Mouse (Mus musculus) hindbrain, postnatal 0 days (tissue): ENCODE measurements around the gene Fkbp5. TPM values are rescaled to one million over a fixed set of nuclear protein-coding genes. Genes with fewer than 3 reads are reported as not detected.

Source experiments
- ATAC-seq: fragments of 200-750 bp; cut with Nextera tagmentation; 2 replicates; pipeline ENCODE4 v1.8.0; 2017; ENCODE audit warnings: mild to moderate bottlenecking, moderate TSS enrichment, moderate library complexity
- DNase-seq: peaks from one replicate; pipeline ENCODE4 v3.0.0-alpha.2; 2015; ENCODE audit warnings: low spot score
- H3K27ac ChIP-seq: fragments of 300-500 bp; sonication (generic); 2 replicates; pipeline ENCODE4 v1.5.1; 2014; ENCODE audit warnings: mild to moderate bottlenecking
- H3K27me3 ChIP-seq: fragments of 300-500 bp; sonication (generic); 2 replicates; pipeline ENCODE4 v1.6.1; 2014; ENCODE audit warnings: low read length, mixed read lengths; ENCODE audit not compliant: insufficient read depth
- H3K36me3 ChIP-seq: fragments of 300-500 bp; sonication (generic); 2 replicates; pipeline ENCODE4 v1.6.1; 2014; ENCODE audit warnings: low read length, mixed read lengths; ENCODE audit not compliant: insufficient read depth
- H3K4me1 ChIP-seq: fragments of 300-500 bp; sonication (generic); 2 replicates; pipeline ENCODE4 v1.6.1; 2014; ENCODE audit warnings: antibody characterized with exemption, low read length, mixed read lengths; ENCODE audit not compliant: insufficient read depth
- H3K4me2 ChIP-seq: fragments of 300-500 bp; sonication (generic); 2 replicates; pipeline ENCODE4 v1.6.1; 2014; ENCODE audit warnings: low read depth, mild to moderate bottlenecking, low read length, moderate library complexity, mixed read lengths
- H3K4me3 ChIP-seq: fragments of 300-500 bp; sonication (generic); 2 replicates; pipeline ENCODE4 v1.5.1; 2014; ENCODE audit warnings: low read length
- H3K9ac ChIP-seq: fragments of 300-500 bp; sonication (generic); replicated peaks from 2 replicates; pipeline ENCODE4 v1.6.1; 2014; ENCODE audit warnings: mild to moderate bottlenecking, low read length, moderate library complexity, mixed read lengths
- H3K9me3 ChIP-seq: fragments of 300-500 bp; sonication (generic); 2 replicates; pipeline ENCODE4 v1.6.1; 2016; ENCODE audit warnings: low read length, mixed read lengths
- CTCF ChIP-seq: IDR thresholded peaks from 2 replicates; pipeline ENCODE4 v1.5.1; 2016; ENCODE audit warnings: antibody characterized with exemption, control low read depth, low read depth
- WGBS: fragments of 180-500 bp; shearing (Covaris S2); extraction: QIAGEN DNeasy Blood & Tissue Kit; methylation state at CpG from one replicate; pipeline ENCODE4 v1.1.7; 2014; 5-methylcytosine and 5-hydroxymethylcytosine counted together
- polyA plus RNA-seq: library from polyadenylated mRNA; unstranded; fragments of >200 nt; fragmentation: Nextera tagmentation; extraction: Ambion mirVana; gene quantifications from 2 replicates; pipeline ENCODE4 v1.2.1, GENCODE M21; 2015
- total RNA-seq: library from RNA; depleted of rRNA; stranded (reverse); fragments of >200 nt; gene quantifications from 2 replicates; pipeline ENCODE4 v1.2.3, GENCODE M21; 2014

Gene Fkbp5
- total and polyA plus RNA-seq, 2 experiments from 2014 or later: 20.0 to 27.5 TPM

DNA sequence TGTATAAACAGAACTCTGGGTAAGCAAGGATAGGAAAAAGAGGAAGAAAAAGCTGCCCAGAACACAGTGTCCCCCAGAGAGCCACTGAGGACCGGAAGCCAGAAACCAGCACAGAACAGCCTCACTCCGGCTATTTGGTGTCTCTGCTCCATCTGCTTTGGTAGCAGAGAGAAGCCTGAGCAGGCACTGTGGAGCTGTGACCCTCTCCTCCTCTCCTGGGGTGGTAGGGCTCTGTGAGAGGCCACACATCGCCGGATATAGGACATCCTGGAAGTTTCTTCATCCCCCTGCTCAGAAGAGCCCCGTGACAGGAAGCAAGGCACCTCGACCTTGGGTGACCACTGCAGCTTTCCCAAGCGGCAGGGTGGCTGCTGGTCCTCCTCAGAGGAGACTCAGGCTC, 3.5 kb downstream of the Fkbp5 start:
- no peak for ATAC-seq

DNA sequence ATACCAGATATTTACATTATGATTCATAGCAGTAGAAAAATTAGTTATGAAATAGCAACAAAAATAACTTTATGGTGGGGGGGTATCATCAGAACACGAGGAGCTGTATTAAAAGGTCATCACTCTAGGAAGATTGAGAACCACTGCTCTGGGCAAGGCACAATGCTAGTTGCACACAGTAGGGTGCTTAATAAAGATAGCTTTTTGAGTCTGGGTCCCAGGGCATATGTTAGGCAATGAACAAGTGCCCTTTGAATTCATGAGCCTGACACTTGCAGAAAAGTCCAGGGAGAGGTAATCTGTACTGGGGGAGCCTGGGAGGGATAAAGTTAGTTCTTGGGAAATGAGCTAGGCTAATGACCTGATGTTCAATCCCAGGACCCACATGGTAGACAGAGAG, 4.0 kb downstream of the Fkbp5 start:
- H3K27me3 ChIP-seq: no peaks in the 10 kb centered on the region
- peaks cover 17% of the 10 kb centered on the region; the same call in 1 of the 2 replicates for H3K4me1 ChIP-seq
- no peak for TF ChIP-seq CTCF
- 0 out of 2 replicates have a peak overlapping the region, but pooled peaks have one; percentile 36 for H3K27ac ChIP-seq
- H3K9ac ChIP-seq: no peak overlapping the region
- WGBS: 83% methylated on average over 1 of the region's 1 CpGs
- no peak overlapping the region for H3K4me3 ChIP-seq
- no peaks in the 10 kb centered on the region for H3K9me3 ChIP-seq
- no peak for ATAC-seq
- H3K36me3 ChIP-seq: no peaks in the 10 kb centered on the region
- H3K4me2 ChIP-seq: no peak overlapping the region
- DNase-seq: no peak

More for the DNA sequence above, 3.5 kb downstream of the Fkbp5 start:
- no peaks in the 10 kb centered on the region for H3K9me3 ChIP-seq
- H3K27me3 ChIP-seq: no peaks in the 10 kb centered on the region
- WGBS: 64% methylated on average over 7 of the region's 7 CpGs
- H3K27ac ChIP-seq: peak overlapping the region; percentile 32
- no peak overlapping the region for H3K4me3 ChIP-seq
- no peak for DNase-seq
- no peak overlapping the region for H3K9ac ChIP-seq
- H3K36me3 ChIP-seq: no peaks in the 10 kb centered on the region
- H3K4me2 ChIP-seq: no peak overlapping the region
- no peak for TF ChIP-seq CTCF
- peaks cover 17% of the 10 kb centered on the region; the same call in 1 of the 2 replicates for H3K4me1 ChIP-seq

DNA sequence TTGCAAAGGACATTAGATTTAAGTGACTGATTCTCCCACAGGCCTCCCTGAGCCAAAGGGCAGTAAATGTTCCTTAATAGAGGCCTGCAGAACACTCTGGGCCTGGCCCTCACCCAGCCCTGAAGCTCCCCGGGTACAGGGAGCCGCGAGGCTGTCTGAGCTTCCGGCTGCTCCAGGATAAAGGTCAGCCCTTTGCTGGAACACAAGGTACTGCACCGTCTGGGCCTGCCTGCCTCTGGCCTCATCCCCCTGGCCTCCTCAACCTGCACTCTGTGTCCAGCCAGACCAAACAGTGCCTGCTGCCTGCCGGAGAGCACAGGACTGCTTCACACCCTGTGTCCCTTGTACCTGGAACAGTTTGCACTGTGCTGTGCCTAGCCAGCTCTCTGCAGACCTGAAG, 4.6 kb downstream of the Fkbp5 start:
- TF ChIP-seq CTCF: no peak
- no peak for DNase-seq

DNA sequence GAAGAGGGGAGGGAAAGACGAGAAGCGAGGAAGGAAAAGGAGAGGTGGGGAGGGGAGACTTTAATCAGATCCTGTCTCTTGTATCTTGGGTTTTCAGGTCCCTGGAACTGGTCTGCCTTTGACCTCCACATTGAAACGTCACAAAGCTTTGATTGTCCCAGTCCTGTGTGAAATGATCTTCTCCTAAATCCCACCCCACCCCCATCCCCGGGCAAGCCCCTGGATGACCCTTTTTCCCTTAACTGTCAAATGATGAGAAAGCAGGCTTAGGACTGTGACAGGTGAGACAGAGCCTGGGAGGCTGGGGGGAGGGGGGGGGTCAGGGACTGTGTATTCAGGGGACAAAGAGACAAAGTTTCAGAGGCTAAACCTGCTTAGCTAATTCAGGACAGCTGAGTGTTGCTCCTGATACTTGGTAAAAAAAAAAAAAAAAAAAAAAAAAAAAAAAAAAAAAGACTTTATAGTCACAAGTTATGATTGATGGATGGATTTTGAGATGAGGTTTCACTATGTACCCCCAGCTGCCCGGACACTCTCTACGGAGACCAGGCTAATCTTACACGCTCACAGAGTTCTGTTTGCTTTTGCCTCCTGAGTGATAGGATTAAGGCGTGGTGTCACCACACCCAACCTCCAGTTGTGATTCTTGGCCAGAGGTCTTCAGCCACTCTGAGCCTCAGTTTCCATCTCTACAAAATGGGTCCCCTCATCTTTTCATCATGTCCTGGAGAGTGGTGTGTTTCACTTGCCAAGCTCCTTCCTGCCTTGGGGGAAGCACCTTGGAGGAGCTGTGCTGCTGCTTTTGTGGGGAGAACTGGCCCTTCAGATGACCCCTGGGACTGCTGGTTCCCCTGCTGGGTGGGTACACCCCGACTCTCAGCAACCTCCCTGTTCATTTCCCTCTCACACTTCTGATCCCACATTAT, 5.4 kb downstream of the Fkbp5 start:
- peak overlapping the region; percentile 41; the same call in 1 of the 2 replicates for H3K27ac ChIP-seq
- H3K4me1 ChIP-seq: 0 out of 2 replicates have a peak, but pooled peaks cover 6% of the 10 kb centered on the region
- DNase-seq: no peak
- H3K9ac ChIP-seq: no peak overlapping the region
- H3K4me3 ChIP-seq: no peak overlapping the region
- no peak for TF ChIP-seq CTCF
- H3K36me3 ChIP-seq: no peaks in the 10 kb centered on the region
- no peak for ATAC-seq
- H3K27me3 ChIP-seq: no peaks in the 10 kb centered on the region
- no peak overlapping the region for H3K4me2 ChIP-seq
- H3K9me3 ChIP-seq: no peaks in the 10 kb centered on the region
- WGBS: 36% methylated on average over 9 of the region's 9 CpGs

More for the DNA sequence above, 4.6 kb downstream of the Fkbp5 start:
- H3K4me1 ChIP-seq: peaks cover 11% of the 10 kb centered on the region; the same call in 1 of the 2 replicates
- H3K9ac ChIP-seq: no peak overlapping the region
- no peaks in the 10 kb centered on the region for H3K36me3 ChIP-seq
- 0 out of 2 replicates have a peak overlapping the region, but pooled peaks have one; percentile 36 for H3K27ac ChIP-seq
- no peak overlapping the region for H3K4me3 ChIP-seq
- 38% methylated on average over 6 of the region's 6 CpGs for WGBS
- H3K9me3 ChIP-seq: no peaks in the 10 kb centered on the region
- H3K27me3 ChIP-seq: no peaks in the 10 kb centered on the region
- no peak for ATAC-seq
- no peak overlapping the region for H3K4me2 ChIP-seq

DNA sequence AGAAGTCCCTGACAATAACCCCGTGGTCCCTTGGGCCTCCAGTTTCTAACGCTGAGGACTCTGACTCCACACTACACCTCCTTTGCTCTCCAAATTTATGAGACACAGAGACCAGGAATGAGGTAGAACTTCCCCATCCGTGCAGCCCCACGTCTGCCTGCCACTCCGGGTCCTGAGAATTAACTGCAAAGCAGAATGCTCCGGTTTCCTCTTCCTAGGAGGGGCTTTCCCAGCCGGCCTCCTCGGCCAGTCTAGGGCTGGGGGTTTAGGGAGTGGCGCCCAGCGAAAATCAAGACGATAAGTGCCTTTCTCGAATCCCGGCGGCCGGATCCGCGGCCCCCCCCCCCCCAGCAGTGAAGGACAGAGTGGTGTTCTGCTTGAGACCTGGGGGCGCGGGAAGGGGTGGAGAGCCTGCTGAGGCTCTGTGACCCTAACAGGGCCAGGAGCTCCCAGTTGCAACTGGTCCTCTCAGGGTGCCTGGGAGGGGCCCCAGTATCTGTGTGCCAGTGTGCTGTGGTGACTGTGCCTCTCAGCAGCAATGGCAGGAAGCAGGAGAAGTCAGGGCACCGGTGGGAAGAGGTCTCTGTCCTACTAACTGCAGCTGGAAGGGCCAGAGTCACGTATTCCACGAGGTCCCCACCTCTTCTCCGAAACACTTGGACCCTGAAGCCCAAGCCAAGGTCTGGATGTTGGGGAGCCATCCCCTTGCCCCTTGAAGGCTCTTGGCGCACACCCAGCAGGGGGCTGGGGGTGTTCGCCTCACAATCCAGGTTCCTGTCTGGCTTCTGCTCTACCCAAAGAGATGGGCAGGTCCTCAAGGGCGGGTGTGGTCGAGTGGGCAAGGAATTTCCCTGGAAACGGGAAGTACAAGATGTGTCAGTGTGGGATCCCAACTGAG, 6.6 kb downstream of the Fkbp5 start:
- Histone ChIP-seq H3K4me3 (no peak overlapping the region), H3K27ac (no peak overlapping the region), H3K27me3 (no peaks in the 10 kb centered on the region), H3K4me1 (0 out of 2 replicates have a peak, but pooled peaks cover 6% of the 10 kb centered on the region), H3K4me2 (peak overlapping the region; percentile 39), H3K9me3 (no peaks in the 10 kb centered on the region), H3K36me3 (no peaks in the 10 kb centered on the region), H3K9ac (no peak overlapping the region)
- no peak for TF ChIP-seq CTCF
- 8% methylated on average over 28 of the region's 28 CpGs for WGBS
- no peak for ATAC-seq
- DNase-seq: no peak

DNA sequence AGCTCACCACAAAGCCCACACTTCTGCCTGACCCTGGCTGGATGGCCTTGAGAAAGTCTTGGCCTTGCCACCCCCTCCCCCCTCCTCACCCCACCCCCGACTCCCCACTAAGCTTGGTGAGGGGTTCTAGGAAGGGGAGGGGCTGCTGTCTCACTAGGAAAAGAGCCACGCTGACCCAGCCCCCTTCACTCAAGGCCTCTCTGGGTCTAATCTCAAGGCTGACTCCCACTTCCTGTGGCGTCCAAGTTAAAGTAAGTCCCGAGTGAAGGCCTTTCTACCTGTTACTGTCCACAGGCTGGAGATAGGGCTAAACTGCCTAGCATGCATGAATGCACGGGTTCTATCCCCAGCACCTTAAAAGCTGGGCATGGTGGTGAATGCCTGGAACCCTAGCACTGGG, 9.8 kb downstream of the Fkbp5 start:
- ATAC-seq (no peak), DNase-seq (no peak)
- Histone ChIP-seq H3K4me1 (0 out of 2 replicates have a peak, but pooled peaks cover 6% of the 10 kb centered on the region), H3K36me3 (no peaks in the 10 kb centered on the region), H3K27ac (no peak overlapping the region), H3K9me3 (no peaks in the 10 kb centered on the region), H3K4me3 (no peak overlapping the region), H3K27me3 (no peaks in the 10 kb centered on the region), H3K9ac (no peak overlapping the region), H3K4me2 (no peak overlapping the region)
- no peak for TF ChIP-seq CTCF
- 38% methylated on average over 5 of the region's 5 CpGs for WGBS
